Mouse (Mus musculus) C2C12 (cell line): ENCODE data around the gene Tff1. TPM values are rescaled to one million over a fixed set of nuclear protein-coding genes. Genes with fewer than 3 reads are reported as not detected.

Experiments
- H3K27me3 ChIP-seq: one replicate; pipeline ENCODE4 v1.6.1; 2011; ENCODE audit not compliant: control insufficient read depth, insufficient read depth, insufficient read length
- H3K36me3 ChIP-seq: one replicate; pipeline ENCODE4 v1.6.1; 2011; ENCODE audit not compliant: control insufficient read depth, insufficient read depth
- H3K4me3 ChIP-seq: one replicate; pipeline ENCODE4 v1.5.1; 2011; ENCODE audit warnings: mild to moderate bottlenecking, control low read depth; ENCODE audit not compliant: poor library complexity, insufficient read depth, severe bottlenecking
- H3K79me2 ChIP-seq: one replicate; pipeline ENCODE4 v1.6.1; 2011; ENCODE audit not compliant: control insufficient read depth, insufficient read depth
- H3K79me3 ChIP-seq: one replicate; pipeline ENCODE4 v1.6.1; 2011; ENCODE audit warnings: low read depth, control low read depth
- H3ac ChIP-seq: one replicate; pipeline ENCODE3; 2011; ENCODE audit warnings: low read depth; ENCODE audit not compliant: control insufficient read depth, insufficient read length
- CEBPB ChIP-seq: IDR thresholded peaks from one replicate; pipeline ENCODE4 v1.6.1; 2011; ENCODE audit warnings: low read depth, mild to moderate bottlenecking, control low read depth, moderate library complexity
- CTCF ChIP-seq: IDR thresholded peaks from one replicate; pipeline ENCODE4 v1.5.1; 2011; ENCODE audit not compliant: control insufficient read depth, insufficient read depth, insufficient read length
- FOSL1 ChIP-seq: IDR thresholded peaks from one replicate; pipeline ENCODE4 v1.8.0; 2011; ENCODE audit warnings: mild to moderate bottlenecking, low read length; ENCODE audit not compliant: poor library complexity, insufficient read depth, severe bottlenecking
- MAX ChIP-seq: IDR thresholded peaks from one replicate; pipeline ENCODE4 v1.6.1; 2011; ENCODE audit warnings: mild to moderate bottlenecking, control low read depth
- MYOD1 ChIP-seq: IDR thresholded peaks from one replicate; pipeline ENCODE4 v1.6.1; 2011; ENCODE audit warnings: low read depth; ENCODE audit not compliant: control insufficient read depth, insufficient read length
- MYOG ChIP-seq: IDR thresholded peaks from one replicate; pipeline ENCODE4 v1.6.1; 2011; ENCODE audit not compliant: control insufficient read depth, insufficient read length; ENCODE audit errors: extremely low read depth
- USF1 ChIP-seq: IDR thresholded peaks from one replicate; pipeline ENCODE4 v1.6.1; 2011; ENCODE audit warnings: low read depth, mild to moderate bottlenecking, control low read depth, moderate library complexity
- polyA plus RNA-seq: library from polyadenylated mRNA; unstranded; fragments of >200 nt; fragmentation: generic; extraction: Trizol; gene quantifications from one replicate; pipeline ENCODE4 v1.2.1, GENCODE M21; 2012; ENCODE audit warnings: missing spikeins

Tff1 gene
- polyA plus RNA-seq, 1 experiment = not detected

- Histone ChIP-seq H3K79me2 (no peaks in the 10 kb centered on the region), H3ac (no peak within 1 kb of the TSS), H3K36me3 (no peaks in the 10 kb centered on the region), H3K4me3 (no peak within 1 kb of the TSS), H3K79me3 (no peaks in the 10 kb centered on the region), H3K27me3 (no peaks in the 10 kb centered on the region)
- no peak for TF ChIP-seq CEBPB
- no peak for TF ChIP-seq MYOG
- TF ChIP-seq FOSL1 = no peak
- no peak for TF ChIP-seq CTCF
- no peak for TF ChIP-seq MAX
- no peak for TF ChIP-seq USF1
- no peak for TF ChIP-seq MYOD1
Observed at GRCm38 (mm10) chr17:31198877-31199276, 33.8 kb upstream of the Tff1 start, which contains the start of gene Tmprss3. Gene Tmprss3 (minus strand): TSS chr17:31198977.

- TF ChIP-seq CEBPB (no peak), CTCF (no peak), USF1 (no peak), MYOG (no peak), FOSL1 (no peak), MYOD1 (no peak)
- Histone ChIP-seq H3K4me3 (no peak overlapping the region), H3K27me3 (no peaks in the 10 kb centered on the region), H3K79me3 (no peaks in the 10 kb centered on the region), H3K79me2 (no peaks in the 10 kb centered on the region), H3ac (no peak overlapping the region), H3K36me3 (no peaks in the 10 kb centered on the region)
Observed at GRCm38 (mm10) chr17:31196283-31196682, 31.2 kb upstream of the Tff1 start.

- no peak for TF ChIP-seq MAX
- TF ChIP-seq MYOG = no peak
- TF ChIP-seq USF1 = no peak
- TF ChIP-seq CTCF = no peak
- no peak for TF ChIP-seq FOSL1
- no peak for TF ChIP-seq MYOD1
- TF ChIP-seq CEBPB = no peak
- Histone ChIP-seq H3K79me3 (no peaks in the 10 kb centered on the region), H3K4me3 (no peak overlapping the region), H3K36me3 (no peaks in the 10 kb centered on the region), H3ac (no peak overlapping the region), H3K27me3 (no peaks in the 10 kb centered on the region), H3K79me2 (no peaks in the 10 kb centered on the region)
Observed at GRCm38 (mm10) chr17:31195207-31195606, 30.1 kb upstream of the Tff1 start.

- H3K79me2 ChIP-seq = no peaks in the 10 kb centered on the region
Observed at GRCm38 (mm10) chr17:31193360-31193759, 28.3 kb upstream of the Tff1 start.

GRCm38 (mm10) chr17:31192663-31193062, 27.6 kb upstream of the Tff1 start:
- Histone ChIP-seq H3K79me3 (no peaks in the 10 kb centered on the region), H3K4me3 (no peak overlapping the region), H3K79me2 (no peaks in the 10 kb centered on the region), H3ac (no peak overlapping the region), H3K36me3 (no peaks in the 10 kb centered on the region), H3K27me3 (peaks cover 6% of the 10 kb centered on the region)
- TF ChIP-seq MYOG (no peak), CTCF (no peak), MYOD1 (no peak), USF1 (no peak), FOSL1 (no peak), MAX (no peak), CEBPB (no peak)

More at GRCm38 (mm10) chr17:31193360-31193759, 28.3 kb upstream of the Tff1 start:
- Histone ChIP-seq H3K36me3 (no peaks in the 10 kb centered on the region), H3K79me3 (no peaks in the 10 kb centered on the region), H3K4me3 (no peak overlapping the region), H3K27me3 (peaks cover 6% of the 10 kb centered on the region), H3ac (no peak overlapping the region)
- TF ChIP-seq MYOG = no peak
- TF ChIP-seq MYOD1 = no peak
- no peak for TF ChIP-seq FOSL1
- no peak for TF ChIP-seq MAX
- no peak for TF ChIP-seq USF1
- TF ChIP-seq CTCF = no peak
- TF ChIP-seq CEBPB = no peak

- no peaks in the 10 kb centered on the region for H3K36me3 ChIP-seq
- H3K79me2 ChIP-seq = no peaks in the 10 kb centered on the region
- peaks cover 6% of the 10 kb centered on the region for H3K27me3 ChIP-seq
- no peak overlapping the region for H3ac ChIP-seq
- no peak overlapping the region for H3K4me3 ChIP-seq
- TF ChIP-seq CEBPB (no peak), MAX (no peak), CTCF (no peak), USF1 (no peak)
- no peaks in the 10 kb centered on the region for H3K79me3 ChIP-seq
Observed at GRCm38 (mm10) chr17:31191825-31192224, 26.7 kb upstream of the Tff1 start.
